Comparison of ENCODE assay signal across 16 mouse cellular contexts in the genomic region with DNA sequence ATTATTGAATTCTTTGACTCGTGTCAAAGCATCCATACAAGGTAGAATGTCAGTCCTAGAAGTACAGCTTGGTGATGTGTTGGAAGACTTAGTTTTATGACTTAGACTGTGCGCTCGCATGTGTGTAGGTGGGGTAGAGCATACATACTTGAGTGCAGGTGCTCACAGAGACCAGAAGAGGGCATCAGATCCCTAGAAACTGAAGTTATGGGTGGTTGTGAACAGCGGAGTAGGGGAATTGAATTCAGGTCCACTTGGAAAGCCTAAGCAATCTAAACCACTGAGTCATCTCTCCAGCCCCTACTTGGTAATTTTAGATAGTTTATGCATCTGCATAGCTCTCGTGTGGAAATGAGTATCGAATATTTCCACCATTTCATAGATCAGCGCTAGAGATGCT. TPM values are rescaled to one million over a fixed set of nuclear protein-coding genes. Genes with fewer than 3 reads are reported as not detected.
DNase-seq lines count a peak whose midpoint lies in the region; ATAC-seq and TF ChIP-seq lines count a peak whose summit lies in the region.
"Had no signal": no experiment of that assay in that cellular context is flagged by ENCODE, and none has a peak within 500 bp of the region (broad histone marks: within the 10 kb centered on the region; RNA-seq: fewer than 3 reads in every experiment).

No protein-coding gene starts in this region.

- WGBS in kidney, postnatal 0 days, result 88% methylated on average over 7 of the region's 7 CpGs
- WGBS in liver, embryonic 11.5 days, result 77% methylated on average over 7 of the region's 7 CpGs
- WGBS in kidney, embryonic 14.5 days, result 82% methylated on average over 7 of the region's 7 CpGs

- no peaks in the 10 kb centered on the region for H3K9me3 ChIP-seq in kidney, postnatal 0 days (replicated peaks; ENCODE audit: low read length)
- H3K9me3 ChIP-seq in E14TG2a.4 (ENCODE audit: low read length), result no peaks in the 10 kb centered on the region
- no peaks in the 10 kb centered on the region for H3K9me3 ChIP-seq in liver, embryonic 11.5 days (ENCODE audit: control insufficient read depth, low read length)
- no peaks in the 10 kb centered on the region for H3K9me3 ChIP-seq in kidney, embryonic 14.5 days (ENCODE audit: control insufficient read depth, low read length)
- H3K9me3 ChIP-seq: heart, embryonic 12.5 days; limb, embryonic 13.5 days had no signal

- H3K9ac ChIP-seq in kidney, postnatal 0 days (ENCODE audit: low read depth, low read length), result no peak overlapping the region
- no peak overlapping the region for H3K9ac ChIP-seq in liver, embryonic 11.5 days (ENCODE audit: low read depth, low read length)
- H3K9ac ChIP-seq in kidney, embryonic 14.5 days (ENCODE audit: low read depth, low read length), result no peak overlapping the region
- H3K9ac ChIP-seq: heart, embryonic 12.5 days; hindbrain, embryonic 14.5 days; limb, embryonic 13.5 days had no signal

- no peak overlapping the region for H3K4me3 ChIP-seq in kidney, postnatal 0 days (replicated peaks; ENCODE audit: low read depth, low read length)
- H3K4me3 ChIP-seq in E14TG2a.4 (replicated peaks; ENCODE audit: low read length), result no peak overlapping the region
- no peak overlapping the region for H3K4me3 ChIP-seq in liver, embryonic 11.5 days (ENCODE audit: low read depth, low read length)
- H3K4me3 ChIP-seq in kidney, embryonic 14.5 days (ENCODE audit: low read length), result no peak overlapping the region
- H3K4me3 ChIP-seq: heart, embryonic 12.5 days; limb, embryonic 13.5 days had no signal

- H3K4me2 ChIP-seq in kidney, postnatal 0 days (ENCODE audit: low read length), result no peak overlapping the region
- H3K4me2 ChIP-seq in liver, embryonic 11.5 days, result no peak overlapping the region
- H3K4me2 ChIP-seq in kidney, embryonic 14.5 days (replicated peaks; ENCODE audit: low read depth, low read length), result no peak overlapping the region
- H3K4me2 ChIP-seq: heart, embryonic 12.5 days; hindbrain, embryonic 14.5 days; limb, embryonic 13.5 days had no signal

- H3K27me3 ChIP-seq in kidney, postnatal 0 days (ENCODE audit: insufficient read depth, low read length), result no peaks in the 10 kb centered on the region
- H3K27me3 ChIP-seq in E14TG2a.4 (ENCODE audit: insufficient read depth, low read length), result no peaks in the 10 kb centered on the region
- H3K27me3 ChIP-seq in liver, embryonic 11.5 days (replicated peaks; ENCODE audit: control insufficient read depth, insufficient read depth, low read length), result no peaks in the 10 kb centered on the region
- H3K27me3 ChIP-seq in kidney, embryonic 14.5 days (ENCODE audit: control insufficient read depth, insufficient read depth, low read length), result no peaks in the 10 kb centered on the region
- H3K27me3 ChIP-seq: heart, embryonic 12.5 days; limb, embryonic 13.5 days had no signal

- H3K27ac ChIP-seq in kidney, postnatal 0 days, result no peak overlapping the region
- no peak overlapping the region for H3K27ac ChIP-seq in liver, embryonic 11.5 days (ENCODE audit: low read depth, low read length)
- H3K27ac ChIP-seq in kidney, embryonic 14.5 days (ENCODE audit: low read depth, low read length), result no peak overlapping the region
- H3K27ac ChIP-seq: hindbrain, embryonic 14.5 days; limb, embryonic 13.5 days had no signal

- no peaks in the 10 kb centered on the region for H3K4me1 ChIP-seq in kidney, postnatal 0 days (replicated peaks; ENCODE audit: insufficient read depth, low read length)
- H3K4me1 ChIP-seq in E14TG2a.4 (replicated peaks; ENCODE audit: low read depth, low read length), result no peaks in the 10 kb centered on the region; the same call in 1 of the 2 replicates
- H3K4me1 ChIP-seq in liver, embryonic 11.5 days (replicated peaks; ENCODE audit: control insufficient read depth, insufficient read depth, low read length), result no peaks in the 10 kb centered on the region
- H3K4me1 ChIP-seq in kidney, embryonic 14.5 days (ENCODE audit: control insufficient read depth, insufficient read depth, low read length), result no peaks in the 10 kb centered on the region
- H3K4me1 ChIP-seq: heart, embryonic 12.5 days; limb, embryonic 13.5 days had no signal

- TF ChIP-seq CTCF in kidney, postnatal 0 days (IDR thresholded peaks at IDR 0.05; ENCODE audit: low read depth), result peak; percentile 48
- peak; percentile 41; the same call in 1 of the 2 replicates for TF ChIP-seq CTCF in E14TG2a.4 (conservative IDR thresholded peaks at IDR 0.05; ENCODE audit: low read length)

- H3K36me3 ChIP-seq in kidney, postnatal 0 days (ENCODE audit: insufficient read depth, low read length), result no peaks in the 10 kb centered on the region
- H3K36me3 ChIP-seq in E14TG2a.4 (ENCODE audit: insufficient read depth, low read length), result no peaks in the 10 kb centered on the region
- H3K36me3 ChIP-seq in liver, embryonic 11.5 days (ENCODE audit: control insufficient read depth, insufficient read depth, low read length), result no peaks in the 10 kb centered on the region
- H3K36me3 ChIP-seq in kidney, embryonic 14.5 days (ENCODE audit: control insufficient read depth, insufficient read depth, low read length), result no peaks in the 10 kb centered on the region
- H3K36me3 ChIP-seq: heart, embryonic 12.5 days; limb, embryonic 13.5 days had no signal

- ATAC-seq in kidney, postnatal 0 days (replicated peaks; ENCODE audit: low FRiP score, low read depth), result no peak
- peak; percentile 56; the same call in 1 of the 2 replicates for ATAC-seq in liver, embryonic 11.5 days (replicated peaks; ENCODE audit: low FRiP score)
- ATAC-seq in kidney, embryonic 14.5 days (ENCODE audit: low FRiP score, low TSS enrichment), result no peak

- no peak for DNase-seq in kidney, postnatal 0 days (ENCODE audit: low spot score)
- no peak for DNase-seq in kidney, adult 11 months
- peak; percentile 29 for DNase-seq in MEL-GATA-1-ER (ENCODE audit: extremely low read depth, low read depth)
- DNase-seq in liver, embryonic 11.5 days (ENCODE audit: low spot score), result no peak
- DNase-seq in ovary, postnatal 10 days (ENCODE audit: low spot score), result no peak
- no peak for DNase-seq in kidney, postnatal 25 days
- DNase-seq: adrenal gland, postnatal 25 days; cerebellum, adult 11-12 months; kidney, postnatal 10 days; lung, postnatal 4 days; thymus, adult 2 months had no signal

RNA-seq across cellular contexts. Expression of a gene that starts 59.7 kb away (rescaled TPM):
- polyA plus RNA-seq in kidney, postnatal 0 days (2015; fragmentation: Nextera tagmentation; extraction: Ambion mirVana), result not detected in 2 replicates
- polyA plus RNA-seq in liver, embryonic 11.5 days (2014; fragmentation: Nextera tagmentation; extraction: Ambion mirVana), result 0.10 TPM in 1 of 2 replicates, not detected in the other
- polyA plus RNA-seq in kidney, embryonic 14.5 days (2014; fragmentation: Nextera tagmentation; extraction: Ambion mirVana), result 0.23 TPM in 1 of 2 replicates, not detected in the other
